Mouse (Mus musculus) forebrain, embryonic 11.5 days (tissue): Measurements from ENCODE around the gene Gtf2ird2. TPM values are rescaled to one million over a fixed set of nuclear protein-coding genes. Genes with fewer than 3 reads are reported as not detected.
A peak's percentile ranks its signal among the peaks of the same experiment; 100 is the strongest.

ENCODE experiments used
- ATAC-seq: fragments of 200-750 bp; cut with Nextera tagmentation; replicated peaks from 2 replicates; pipeline ENCODE4 v1.8.0; 2017; ENCODE audit warnings: moderate TSS enrichment; ENCODE audit not compliant: low FRiP score
- DNase-seq: peaks from one replicate; pipeline ENCODE4 v3.0.0-alpha.2; 2017; ENCODE audit warnings: low spot score
- H3K27ac ChIP-seq: fragments of 300-500 bp; sonication (generic); 2 replicates; pipeline ENCODE4 v1.5.1; 2014; ENCODE audit warnings: low read depth, low read length
- H3K27me3 ChIP-seq: fragments of 300-500 bp; sonication (generic); 2 replicates; pipeline ENCODE4 v1.6.1; 2014; ENCODE audit warnings: mild to moderate bottlenecking, low read length, mixed read lengths; ENCODE audit not compliant: control insufficient read depth, insufficient read depth
- H3K36me3 ChIP-seq: fragments of 300-500 bp; sonication (generic); 2 replicates; pipeline ENCODE4 v1.6.1; 2014; ENCODE audit warnings: mild to moderate bottlenecking, low read length, moderate library complexity, mixed read lengths; ENCODE audit not compliant: control insufficient read depth, insufficient read depth
- H3K4me1 ChIP-seq: fragments of 300-500 bp; sonication (generic); replicated peaks from 2 replicates; pipeline ENCODE4 v1.6.1; 2014; ENCODE audit warnings: low read length, mixed read lengths; ENCODE audit not compliant: control insufficient read depth, insufficient read depth
- H3K4me2 ChIP-seq: fragments of 300-500 bp; sonication (generic); 2 replicates; pipeline ENCODE4 v1.6.1; 2014; ENCODE audit warnings: low read depth, mild to moderate bottlenecking, low read length, moderate library complexity, mixed read lengths; ENCODE audit not compliant: severe bottlenecking
- H3K4me3 ChIP-seq: fragments of 300-500 bp; sonication (generic); 2 replicates; pipeline ENCODE4 v1.5.1; 2014; ENCODE audit warnings: low read depth, low read length
- H3K9ac ChIP-seq: fragments of 300-500 bp; sonication (generic); 2 replicates; pipeline ENCODE4 v1.6.1; 2014; ENCODE audit warnings: low read length
- H3K9me3 ChIP-seq: fragments of 300-500 bp; sonication (generic); 2 replicates; pipeline ENCODE4 v1.6.1; 2016; ENCODE audit warnings: low read length, mixed read lengths; ENCODE audit not compliant: control insufficient read depth
- WGBS: fragments of 180-500 bp; shearing (Covaris S2); extraction: QIAGEN DNeasy Blood & Tissue Kit; methylation state at CpG from one replicate; pipeline ENCODE4 v1.1.7; 2014; 5-methylcytosine and 5-hydroxymethylcytosine counted together
- polyA plus RNA-seq: library from polyadenylated mRNA; unstranded; fragments of >200 nt; fragmentation: Nextera tagmentation; extraction: Ambion mirVana; gene quantifications from 2 replicates; pipeline ENCODE4 v1.2.1, GENCODE M21; 2014

Gene Gtf2ird2
- polyA plus RNA-seq, 1 experiment from 2014 or later: 9.8 TPM

DNA sequence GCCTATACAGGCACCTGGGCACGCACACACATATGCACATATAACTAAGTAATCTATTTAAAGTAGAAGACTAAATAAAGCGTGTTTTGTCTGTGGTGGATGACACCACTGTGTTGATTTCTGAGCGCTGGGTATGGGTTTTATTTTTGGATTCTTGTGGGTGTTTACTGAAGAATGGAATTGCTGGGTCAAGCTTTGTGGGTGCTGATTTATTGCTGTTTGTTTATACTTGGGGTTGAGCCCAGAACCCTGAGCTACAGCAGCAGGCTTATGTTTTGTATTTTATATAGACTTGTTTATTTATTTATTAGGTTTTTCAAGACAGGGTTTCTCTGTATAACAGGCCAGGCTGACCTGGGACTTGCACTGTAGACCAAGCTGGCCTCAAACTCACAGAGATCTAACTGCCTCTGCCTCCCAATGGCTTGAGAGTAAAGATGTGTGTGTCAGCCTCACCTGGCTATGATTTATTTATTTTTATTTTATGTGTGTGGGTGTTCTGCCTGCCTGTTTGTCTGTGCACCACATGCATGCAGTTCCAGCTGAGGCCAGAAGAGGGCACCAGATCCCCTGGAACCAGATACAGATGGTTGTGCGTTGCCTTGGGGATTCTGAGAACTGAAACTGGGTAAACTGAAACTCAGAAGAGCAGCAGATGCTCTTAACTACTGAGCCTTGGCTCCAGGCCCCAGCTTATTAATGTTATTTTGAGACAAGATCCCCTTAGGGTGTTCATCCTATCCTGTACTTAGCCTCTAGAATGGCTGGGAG, 3.3 kb downstream of the Gtf2ird2 start:
- WGBS: 71% methylated on average over 4 of the region's 4 CpGs
- ATAC-seq (no peak), DNase-seq (peak; percentile 81)
- H3K4me1 ChIP-seq: peaks cover 7% of the 10 kb centered on the region
- no peak overlapping the region for H3K4me2 ChIP-seq
- H3K9me3 ChIP-seq: 0 out of 2 replicates have a peak, but pooled peaks cover 3% of the 10 kb centered on the region
- no peaks in the 10 kb centered on the region for H3K36me3 ChIP-seq
- H3K9ac ChIP-seq: no peak overlapping the region
- no peak overlapping the region for H3K4me3 ChIP-seq
- no peak overlapping the region for H3K27ac ChIP-seq
- H3K27me3 ChIP-seq: no peaks in the 10 kb centered on the region

GRCm38 (mm10) chr5:134188571-134188970, 4.8 kb downstream of the Gtf2ird2 start:
- Histone ChIP-seq H3K27ac (no peak overlapping the region), H3K4me1 (peaks cover 2% of the 10 kb centered on the region), H3K4me3 (no peak overlapping the region), H3K27me3 (no peaks in the 10 kb centered on the region), H3K9ac (no peak overlapping the region), H3K9me3 (0 out of 2 replicates have a peak, but pooled peaks cover 3% of the 10 kb centered on the region), H3K36me3 (no peaks in the 10 kb centered on the region), H3K4me2 (no peak overlapping the region)
- ATAC-seq: no peak
- DNase-seq: no peak
- WGBS: 92% methylated on average over 7 of the region's 7 CpGs

- Histone ChIP-seq H3K4me2 (no peak overlapping the region), H3K4me1 (no peaks in the 10 kb centered on the region), H3K27ac (no peak overlapping the region), H3K27me3 (no peaks in the 10 kb centered on the region), H3K9me3 (no peaks in the 10 kb centered on the region), H3K36me3 (no peaks in the 10 kb centered on the region), H3K4me3 (no peak overlapping the region), H3K9ac (no peak overlapping the region)
- 88% methylated on average over 8 of the region's 8 CpGs for WGBS
- no peak for ATAC-seq
- no peak for DNase-seq
Observed at GRCm38 (mm10) chr5:134193664-134194063, 9.8 kb downstream of the Gtf2ird2 start.

DNA sequence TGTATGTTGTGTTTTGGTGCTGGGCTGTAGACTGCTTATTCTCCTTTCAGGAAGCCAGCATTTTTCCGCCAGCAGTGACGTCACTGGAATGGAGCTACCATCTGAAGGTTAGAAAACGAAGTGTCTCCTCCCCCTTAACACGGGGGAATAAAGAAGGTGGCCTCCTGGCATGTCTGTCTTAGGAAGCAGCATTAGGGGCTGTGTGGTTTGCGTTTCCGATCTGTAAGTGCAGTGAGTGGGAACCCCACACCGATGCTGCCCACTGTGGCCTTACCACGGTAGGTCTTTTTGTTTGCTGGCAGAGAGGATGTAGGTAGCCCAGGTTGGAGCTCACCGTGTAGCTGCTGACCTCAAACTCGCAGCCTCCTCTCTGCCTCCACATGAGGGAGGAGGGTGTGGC, 22.9 kb downstream of the Gtf2ird2 start:
- Histone ChIP-seq H3K9ac (no peak overlapping the region), H3K27me3 (no peaks in the 10 kb centered on the region), H3K4me3 (no peak overlapping the region), H3K36me3 (no peaks in the 10 kb centered on the region), H3K9me3 (no peaks in the 10 kb centered on the region), H3K4me1 (no peaks in the 10 kb centered on the region), H3K4me2 (no peak overlapping the region), H3K27ac (no peak overlapping the region)
- ATAC-seq: no peak
- DNase-seq: no peak
- WGBS: 84% methylated on average over 10 of the region's 10 CpGs

- H3K9me3 ChIP-seq: no peaks in the 10 kb centered on the region
- DNase-seq (no peak), ATAC-seq (no peak)
- H3K4me2 ChIP-seq: no peak overlapping the region
- no peaks in the 10 kb centered on the region for H3K4me1 ChIP-seq
- no peaks in the 10 kb centered on the region for H3K27me3 ChIP-seq
- 81% methylated on average over 11 of the region's 11 CpGs for WGBS
- H3K4me3 ChIP-seq: no peak overlapping the region
- H3K36me3 ChIP-seq: no peaks in the 10 kb centered on the region
- H3K9ac ChIP-seq: no peak overlapping the region
- H3K27ac ChIP-seq: no peak overlapping the region
Observed at GRCm38 (mm10) chr5:134209931-134210554, 26.2 kb downstream of the Gtf2ird2 start.

- Histone ChIP-seq H3K4me3 (no peak overlapping the region), H3K36me3 (no peaks in the 10 kb centered on the region; the same call in 1 of the 2 replicates), H3K27ac (no peak overlapping the region), H3K4me2 (no peak overlapping the region), H3K27me3 (no peaks in the 10 kb centered on the region), H3K4me1 (no peaks in the 10 kb centered on the region), H3K9ac (no peak overlapping the region), H3K9me3 (no peaks in the 10 kb centered on the region)
- DNase-seq (no peak), ATAC-seq (no peak)
- WGBS: 82% methylated on average over 12 of the region's 12 CpGs
Observed at GRCm38 (mm10) chr5:134214021-134214806, 30.4 kb downstream of the Gtf2ird2 start.

DNA sequence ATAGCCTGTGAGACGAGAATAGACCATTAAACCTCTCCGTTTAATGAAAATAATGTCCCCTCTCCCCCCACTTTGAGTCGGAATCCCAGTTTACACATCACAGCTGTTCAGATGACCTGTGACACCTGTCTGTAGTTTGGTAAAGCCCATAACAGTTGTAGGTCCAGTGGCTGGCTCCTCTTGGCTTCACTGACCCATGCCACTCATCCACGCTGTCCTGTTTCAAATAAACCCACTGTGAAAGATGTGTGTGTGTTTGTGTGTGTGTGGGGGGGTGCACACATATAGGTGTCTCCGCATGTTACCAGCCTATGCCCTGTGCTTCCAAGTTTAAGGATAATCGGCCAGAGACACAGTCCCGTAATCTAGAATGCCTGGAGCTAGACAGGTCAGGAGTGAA, 34.1 kb downstream of the Gtf2ird2 start:
- Histone ChIP-seq H3K4me2 (no peak overlapping the region), H3K27ac (no peak overlapping the region), H3K27me3 (peaks cover 8% of the 10 kb centered on the region), H3K36me3 (no peaks in the 10 kb centered on the region; the same call in 1 of the 2 replicates), H3K4me3 (no peak overlapping the region), H3K9me3 (no peaks in the 10 kb centered on the region), H3K4me1 (peaks cover 8% of the 10 kb centered on the region; the same call in 1 of the 2 replicates), H3K9ac (no peak overlapping the region)
- ATAC-seq (no peak), DNase-seq (no peak)
- WGBS: 90% methylated on average over 7 of the region's 7 CpGs

DNA sequence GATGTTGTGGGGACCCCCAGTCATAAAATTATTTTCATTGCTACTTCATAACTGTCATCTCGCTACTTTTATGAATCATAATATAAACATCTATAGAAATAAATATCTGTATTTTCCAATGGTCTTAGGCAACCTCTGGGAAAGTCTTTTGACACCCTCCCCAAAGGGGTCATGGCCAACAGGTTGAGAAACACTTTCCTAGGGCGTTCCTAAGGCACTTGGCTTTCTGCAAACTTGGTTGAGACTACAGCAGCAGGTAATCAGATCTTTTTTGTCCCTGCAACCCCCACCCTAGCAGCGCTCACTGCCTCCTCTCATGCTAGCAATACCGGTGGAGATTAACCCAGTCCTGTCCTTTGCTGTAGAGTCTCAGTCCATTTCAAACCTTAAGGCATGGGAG, 37.5 kb downstream of the Gtf2ird2 start:
- peak overlapping the region; percentile 60; the same call in 1 of the 2 replicates for H3K9ac ChIP-seq
- H3K27ac ChIP-seq: no peak overlapping the region

More for the DNA sequence above, 37.5 kb downstream of the Gtf2ird2 start:
- no peak for ATAC-seq
- peaks cover 8% of the 10 kb centered on the region for H3K27me3 ChIP-seq
- 48% methylated on average over 4 of the region's 4 CpGs for WGBS
- no peaks in the 10 kb centered on the region for H3K9me3 ChIP-seq
- H3K4me3 ChIP-seq: 0 out of 2 replicates have a peak overlapping the region, but pooled peaks have one; percentile 30
- no peak for DNase-seq
- no peaks in the 10 kb centered on the region; the same call in 1 of the 2 replicates for H3K36me3 ChIP-seq
- H3K4me2 ChIP-seq: peak overlapping the region; percentile 77
- peaks cover 8% of the 10 kb centered on the region; the same call in 1 of the 2 replicates for H3K4me1 ChIP-seq
